Mouse (Mus musculus) left cerebral cortex, adult 18-20 months (tissue): ENCODE data around the gene Tap2. TPM values are rescaled to one million over a fixed set of nuclear protein-coding genes. Genes with fewer than 3 reads are reported as not detected.
A peak's percentile ranks its signal among the peaks of the same experiment; 100 is the strongest.

Experiments
- DNase-seq, 2 experiments: peaks; one replicate each; pipeline ENCODE4 v3.0.0; 2021 to 2022; ENCODE audit warnings: low spot score in 2 of 2, mixed read lengths in 1 of 2
- total RNA-seq, 2 experiments: library from RNA; stranded (reverse); gene quantifications; 2 replicates each; pipeline ENCODE4 v1.2.3; 2021

Gene Tap2
- total RNA-seq, 2 experiments from 2014 or later: 10.7 to 11.7 TPM

- DNase-seq: no peak
Measured at GRCm38 (mm10) chr17:34193468-34193867, 9.9 kb upstream of the Tap2 start.

GRCm38 (mm10) chr17:34194723-34195122 lies 8.6 kb upstream of the Tap2 start:
- DNase-seq: no peak

GRCm38 (mm10) chr17:34196491-34196890 lies 6.8 kb upstream of the Tap2 start:
- DNase-seq: no peak

DNA sequence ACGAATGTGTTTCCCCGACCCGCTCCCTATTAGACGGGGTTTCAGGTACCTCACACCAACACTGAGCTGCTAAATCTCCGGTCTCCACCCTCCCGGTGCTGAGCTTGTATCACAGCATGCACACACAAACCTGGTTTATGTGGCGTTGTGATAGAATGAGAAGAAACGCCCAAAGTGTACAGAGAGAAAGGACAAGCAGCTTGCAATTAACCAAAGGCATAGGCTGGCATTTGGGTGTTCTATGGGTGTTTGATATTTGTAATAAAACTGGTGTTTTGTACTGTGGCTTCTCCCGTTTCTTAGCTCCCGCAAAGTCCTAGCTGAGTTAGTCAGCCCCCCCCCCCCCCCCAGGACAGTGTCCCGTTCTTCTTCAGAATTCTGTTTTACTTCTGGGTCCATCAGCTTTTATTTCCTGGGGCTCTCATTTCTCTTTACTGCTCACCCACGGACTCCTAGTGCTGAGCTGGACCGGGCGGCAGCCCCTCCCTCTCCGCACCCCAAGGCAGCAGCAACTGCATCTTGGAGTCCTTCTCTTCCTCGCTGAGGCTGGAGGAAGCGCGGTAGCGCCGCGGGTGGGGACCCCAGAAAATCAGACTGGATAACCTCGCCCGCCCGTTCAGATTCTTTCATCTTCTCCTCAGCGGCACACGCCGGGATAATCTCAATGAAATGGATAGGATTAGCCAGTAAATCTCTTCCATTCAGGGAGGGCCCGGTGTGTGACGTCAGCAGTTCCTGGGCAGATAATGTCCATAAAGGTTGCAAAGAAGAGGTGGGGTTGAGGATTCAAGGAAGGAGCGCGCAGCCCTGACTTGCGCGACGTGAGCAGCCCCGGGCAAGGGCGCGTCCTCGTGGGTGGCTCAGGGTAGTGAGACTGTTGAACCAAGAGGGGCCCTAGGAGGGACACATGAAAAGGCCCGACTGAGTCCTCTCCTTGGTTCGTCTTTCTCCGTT lies 6.1 kb upstream of the Tap2 start, which contains the start of gene Psmb8:
Psmb8 (plus strand) TSS at position 781 of the 954 bp plus-strand sequence.
- peak; percentile 87 to 88 for DNase-seq

DNA sequence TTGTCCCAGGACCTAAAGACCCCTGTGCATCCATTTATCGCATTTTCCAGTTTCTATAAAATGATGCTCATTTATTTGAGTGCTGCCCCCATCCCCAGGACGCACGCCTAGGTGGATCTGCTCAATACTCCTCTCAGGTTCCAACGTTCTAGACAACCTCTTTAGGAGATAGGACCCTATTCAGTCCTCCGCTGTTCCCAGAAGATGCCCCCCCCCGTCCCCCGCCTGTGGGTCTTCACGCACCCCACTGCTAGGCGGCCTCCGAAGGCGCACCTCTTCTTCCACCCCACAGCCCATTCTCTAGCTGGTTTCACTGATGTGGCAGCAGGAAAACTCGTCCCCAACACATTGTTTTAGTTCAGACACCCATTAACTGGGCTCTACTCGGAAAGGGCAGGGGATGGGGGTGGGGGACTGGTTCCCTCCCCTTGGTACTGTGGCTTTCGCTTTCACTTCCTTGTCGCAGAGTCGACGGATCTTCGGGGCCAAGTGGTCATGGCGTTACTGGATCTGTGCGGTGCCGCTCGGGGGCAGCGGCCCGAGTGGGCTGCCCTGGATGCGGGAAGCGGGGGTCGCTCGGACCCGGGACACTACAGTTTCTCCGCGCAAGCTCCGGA lies 5.3 kb upstream of the Tap2 start:
- DNase-seq: no peak

GRCm38 (mm10) chr17:34198521-34198912 lies 4.8 kb upstream of the Tap2 start:
- DNase-seq: no peak

DNA sequence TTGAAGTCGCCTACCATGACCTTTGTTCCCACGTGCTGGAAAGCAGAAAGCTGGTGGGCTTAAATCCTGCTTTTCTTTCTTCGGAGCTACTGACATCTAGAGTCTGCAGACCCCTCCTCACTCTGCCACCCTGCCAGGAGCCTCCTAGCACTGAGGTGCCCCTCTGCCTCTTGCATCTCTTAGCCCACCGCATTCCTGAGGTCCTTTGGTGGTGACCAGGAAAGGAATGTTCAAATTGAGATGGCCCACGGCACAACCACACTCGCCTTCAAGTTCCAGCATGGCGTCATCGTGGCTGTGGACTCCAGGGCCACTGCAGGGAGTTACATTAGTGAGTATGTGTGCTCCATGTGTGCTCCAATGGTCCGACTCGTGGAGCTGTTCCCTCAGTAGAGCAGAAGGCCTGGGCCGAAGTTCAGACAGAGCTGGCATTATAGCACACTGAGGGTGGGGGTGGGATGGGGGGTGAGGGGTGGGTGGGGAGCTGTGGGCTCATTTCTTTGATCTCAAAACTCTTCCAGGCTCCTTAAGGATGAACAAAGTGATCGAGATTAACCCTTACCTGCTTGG lies 4.2 kb upstream of the Tap2 start:
- DNase-seq: no peak

DNA sequence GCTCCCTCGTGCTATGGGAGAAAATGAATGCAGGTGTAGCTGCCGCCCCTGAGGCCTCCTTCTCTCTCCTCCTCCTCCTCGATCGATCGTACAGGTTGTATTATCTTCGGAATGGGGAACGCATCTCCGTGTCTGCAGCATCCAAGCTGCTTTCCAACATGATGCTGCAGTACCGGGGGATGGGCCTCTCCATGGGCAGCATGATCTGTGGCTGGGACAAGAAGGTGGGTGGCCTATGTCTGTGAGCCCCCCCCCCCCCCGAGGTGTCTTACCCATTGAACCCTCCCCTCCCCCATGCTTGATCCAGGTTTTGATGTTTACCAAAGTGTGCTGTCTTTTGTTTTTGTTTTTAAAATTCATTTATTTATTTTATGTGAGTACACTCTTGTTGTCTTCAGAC lies 3.3 kb upstream of the Tap2 start:
- DNase-seq: no peak

GRCm38 (mm10) chr17:34200772-34201505 lies 2.4 kb upstream of the Tap2 start:
- no peak for DNase-seq

DNA sequence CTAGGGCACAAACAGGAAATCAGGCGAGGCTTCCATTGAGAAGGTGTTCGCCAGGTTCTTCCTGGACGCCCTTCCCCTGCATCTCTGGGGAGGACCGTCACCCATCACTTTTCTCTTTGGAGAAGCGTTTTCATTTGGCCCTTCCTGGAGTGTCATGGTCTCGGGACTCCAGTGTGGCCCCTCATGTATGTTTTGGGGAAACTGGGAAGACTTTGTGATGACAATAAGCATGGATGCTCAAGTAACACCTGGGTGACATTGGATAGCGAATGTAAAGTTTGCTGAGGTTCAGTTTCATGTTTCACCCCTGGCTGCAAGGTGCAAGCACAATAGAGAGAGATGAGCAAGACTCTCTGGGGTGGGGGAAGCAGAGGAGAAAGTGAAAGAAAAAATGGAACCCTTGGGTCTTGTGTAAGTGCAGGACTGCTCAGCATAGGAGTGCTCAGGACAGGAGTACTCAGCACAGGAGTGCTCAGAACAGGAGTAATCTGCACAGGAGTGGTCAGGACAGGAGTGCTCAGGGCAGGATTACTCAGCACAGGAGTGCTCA lies 1.7 kb upstream of the Tap2 start:
- DNase-seq: no peak

GRCm38 (mm10) chr17:34202760-34203442 lies 426 bp upstream of the Tap2 start:
- no peak for DNase-seq

DNA sequence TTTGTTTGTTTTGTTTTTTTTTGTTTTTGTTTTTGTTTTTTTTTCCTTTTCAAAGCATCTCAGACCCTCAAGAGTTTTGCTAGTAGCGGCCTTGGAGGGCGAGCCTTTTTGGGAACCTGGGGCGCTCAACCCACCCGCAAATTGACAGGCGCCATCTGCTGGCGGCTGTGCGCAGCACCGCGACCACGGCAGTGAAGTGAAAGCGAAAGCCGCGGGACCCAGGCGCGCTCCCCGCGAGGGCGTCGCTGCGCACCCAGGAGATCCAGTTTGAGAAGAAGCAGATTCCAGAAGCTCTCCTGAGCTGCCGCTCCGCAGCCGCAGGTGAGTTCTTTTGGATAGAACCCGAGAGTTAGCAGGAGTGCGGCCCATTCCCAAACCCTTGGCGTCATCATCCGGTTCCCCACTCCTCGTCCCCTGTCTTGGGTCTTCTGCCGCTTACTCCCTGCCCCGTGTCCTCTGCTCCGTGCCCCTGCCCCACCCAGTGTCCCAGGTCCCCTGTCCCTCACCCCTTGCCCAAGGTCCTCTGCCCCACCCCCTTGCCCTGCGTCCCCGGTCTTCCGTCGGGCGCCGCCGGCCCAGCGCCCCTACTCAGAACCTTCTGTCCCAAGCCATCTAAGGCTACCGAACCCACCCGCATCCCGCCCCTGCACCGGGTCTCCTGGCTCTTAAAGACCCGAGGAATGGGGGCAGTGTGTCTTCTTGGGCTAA lies 1.1 kb downstream of the Tap2 start:
- peak; percentile 84 to 90 for DNase-seq

- peak in 1 of 2 experiments; percentile 16 for DNase-seq
Measured at GRCm38 (mm10) chr17:34205021-34205745, 1.9 kb downstream of the Tap2 start.

DNA sequence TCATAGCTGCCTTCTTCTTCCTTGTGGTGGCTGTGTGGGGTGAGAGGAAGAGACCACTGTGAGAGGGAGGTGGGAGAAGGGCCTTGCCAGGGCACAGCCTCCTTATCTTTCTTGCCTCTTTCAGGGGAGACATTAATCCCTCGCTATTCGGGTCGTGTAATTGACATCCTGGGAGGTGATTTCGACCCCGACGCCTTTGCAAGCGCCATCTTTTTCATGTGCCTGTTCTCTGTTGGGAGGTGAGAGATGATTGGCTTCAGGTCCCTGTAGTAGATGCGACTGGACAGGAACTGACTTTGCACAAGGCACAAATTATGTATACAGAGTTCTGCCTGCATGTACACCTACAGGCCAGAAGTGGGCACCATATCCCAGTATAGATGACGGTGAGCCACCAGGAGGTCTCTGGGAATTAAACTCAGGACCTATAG lies 2.4 kb downstream of the Tap2 start:
- DNase-seq: no peak

- no peak for DNase-seq
Measured at GRCm38 (mm10) chr17:34206731-34207130, 3.4 kb downstream of the Tap2 start.

DNA sequence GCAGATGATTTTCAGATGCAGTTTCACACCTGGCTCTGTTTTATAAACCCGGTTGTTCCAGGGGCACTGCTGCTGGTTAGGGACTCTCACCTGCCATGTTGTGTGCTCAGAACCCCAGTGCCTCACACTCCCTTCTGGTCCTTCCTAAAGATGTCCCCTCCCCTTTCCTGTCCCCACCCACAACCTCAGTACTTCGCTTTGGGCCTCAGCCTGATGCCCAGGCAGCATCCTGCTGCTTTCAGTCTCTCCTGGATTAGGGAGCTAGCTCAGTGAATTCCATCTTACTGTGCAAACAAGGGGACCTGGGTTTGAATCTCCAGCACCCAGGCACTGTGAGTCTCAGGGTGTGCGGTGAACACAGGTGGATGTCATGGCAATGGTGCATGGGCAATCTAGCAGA lies 4.1 kb downstream of the Tap2 start:
- DNase-seq: peak in 1 of 2 experiments; percentile 0

DNA sequence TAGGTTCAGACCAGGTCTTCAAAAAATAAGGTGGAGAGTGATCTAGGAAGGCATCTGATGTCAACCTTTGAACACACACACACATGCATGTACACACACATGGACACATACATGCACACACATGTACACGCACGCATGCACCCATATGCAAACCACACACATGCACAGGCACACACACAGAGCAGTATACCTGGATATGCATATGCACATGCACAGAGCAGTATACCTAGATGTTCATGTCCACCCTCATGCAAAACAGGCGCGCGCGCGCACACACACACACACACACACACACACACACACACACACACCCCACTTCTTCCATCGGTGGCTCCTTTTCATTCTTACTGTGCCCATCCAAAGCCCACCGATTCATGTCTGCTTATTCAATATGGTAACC lies 4.5 kb downstream of the Tap2 start:
- DNase-seq: peak in 1 of 2 experiments; percentile 0

DNA sequence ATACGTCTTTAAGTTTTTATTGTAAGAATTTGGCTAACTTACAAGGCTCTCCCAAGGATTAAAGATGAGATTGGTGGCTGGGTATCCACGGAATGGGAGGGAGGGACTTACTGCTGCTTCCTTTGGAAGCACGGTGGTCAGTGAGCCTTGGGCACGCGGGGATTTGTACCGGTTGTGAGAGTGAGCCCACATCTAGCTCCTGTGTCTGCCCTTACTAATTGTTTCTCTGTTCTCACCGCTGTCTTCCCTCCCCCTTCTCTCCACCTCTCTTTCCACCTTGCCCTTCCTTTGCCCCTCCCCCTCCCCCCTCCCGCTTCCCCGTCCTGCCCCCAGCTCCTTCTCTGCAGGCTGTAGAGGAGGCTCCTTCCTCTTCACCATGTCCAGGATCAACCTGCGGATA lies 5.1 kb downstream of the Tap2 start:
- DNase-seq: no peak

DNA sequence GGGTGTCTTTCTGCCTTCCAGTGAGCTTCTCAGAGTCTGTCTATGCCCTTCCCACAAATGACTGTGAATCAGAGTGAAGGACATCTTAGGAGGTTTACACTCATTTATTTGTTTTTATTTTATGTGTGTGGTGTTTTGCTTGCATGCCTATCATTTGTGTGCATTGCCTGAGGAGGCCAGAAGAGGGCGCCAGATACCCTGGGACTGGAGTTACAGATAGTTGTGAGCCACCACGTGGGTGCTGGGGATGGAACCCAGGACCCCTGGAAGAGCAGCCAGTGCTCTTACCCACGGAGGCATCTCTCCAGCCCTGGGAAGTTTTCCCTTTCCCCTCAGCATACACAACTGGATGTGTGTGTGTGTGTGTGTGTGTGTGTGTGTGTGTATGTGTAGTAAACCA lies 6.4 kb downstream of the Tap2 start:
- no peak for DNase-seq
